Mouse (Mus musculus) heart, embryonic 10.5 days (tissue): ENCODE data around the gene Serpina1a. TPM values are rescaled to one million over a fixed set of nuclear protein-coding genes. Genes with fewer than 3 reads are reported as not detected.
"Not testable (repeated sequence)": the region's sequence is repeated elsewhere in the genome, so short reads cannot be mapped to it uniquely, and the experiment has no call there.

ENCODE experiments used
- DNase-seq: peaks from one replicate; pipeline ENCODE4 v3.0.0-alpha.2; 2017; ENCODE audit warnings: low spot score
- H3K27ac ChIP-seq: fragments of 300-500 bp; sonication (generic); 2 replicates; pipeline ENCODE4 v1.5.1; 2016; ENCODE audit warnings: mild to moderate bottlenecking
- H3K27me3 ChIP-seq: fragments of 300-500 bp; sonication (generic); 2 replicates; pipeline ENCODE4 v1.6.1; 2016; ENCODE audit warnings: mild to moderate bottlenecking; ENCODE audit not compliant: poor library complexity, insufficient read depth, severe bottlenecking
- H3K36me3 ChIP-seq: fragments of 300-500 bp; sonication (generic); 2 replicates; pipeline ENCODE4 v1.6.1; 2016; ENCODE audit warnings: mild to moderate bottlenecking, moderate library complexity
- H3K4me1 ChIP-seq: fragments of 300-500 bp; sonication (generic); 2 replicates; pipeline ENCODE4 v1.6.1; 2016; ENCODE audit warnings: mild to moderate bottlenecking
- H3K4me3 ChIP-seq: fragments of 300-500 bp; sonication (generic); 2 replicates; pipeline ENCODE4 v1.5.1; 2016; ENCODE audit warnings: mild to moderate bottlenecking, moderate library complexity
- H3K9me3 ChIP-seq: fragments of 300-500 bp; sonication (generic); 2 replicates; pipeline ENCODE4 v1.6.1; 2016; ENCODE audit warnings: mild to moderate bottlenecking, moderate library complexity
- WGBS: fragments of 180-500 bp; shearing (Covaris S2); methylation state at CpG from one replicate; pipeline ENCODE4 v1.1.7; 2016; 5-methylcytosine and 5-hydroxymethylcytosine counted together
- polyA plus RNA-seq: library from polyadenylated mRNA; unstranded; fragments of >200 nt; fragmentation: Nextera tagmentation; extraction: Ambion mirVana; gene quantifications from 2 replicates; pipeline ENCODE4 v1.2.1, GENCODE M21; 2016

Gene Serpina1a
- polyA plus RNA-seq, result 0.68 and 29.6 TPM in 2 replicates

GRCm38 (mm10) chr12:103863101-103863974, at the start of gene Serpina1a:
Serpina1a (minus strand) TSS chr12:103863562.
- WGBS, result 74% methylated on average over 9 of the region's 9 CpGs
- DNase-seq, result peak; percentile 7
- not testable (repeated sequence) for H3K27ac ChIP-seq, H3K9me3 ChIP-seq, H3K4me3 ChIP-seq, H3K27me3 ChIP-seq, H3K36me3 ChIP-seq, H3K4me1 ChIP-seq

- DNase-seq, H3K4me1 ChIP-seq, H3K27me3 ChIP-seq, H3K36me3 ChIP-seq, H3K4me3 ChIP-seq, H3K9me3 ChIP-seq, H3K27ac ChIP-seq: not testable (repeated sequence)
- 89% methylated on average over 13 of the region's 16 CpGs for WGBS
These were observed 45.8 kb upstream of the Serpina1a start for GRCm38 (mm10) chr12:103909181-103909580.

GRCm38 (mm10) chr12:103907746-103908145, 44.4 kb upstream of the Serpina1a start:
- H3K36me3 ChIP-seq, H3K27ac ChIP-seq, H3K9me3 ChIP-seq, DNase-seq, H3K4me1 ChIP-seq, H3K4me3 ChIP-seq, H3K27me3 ChIP-seq: not testable (repeated sequence)
- WGBS, result 22% methylated on average over 1 of the region's 1 CpGs

GRCm38 (mm10) chr12:103904837-103905340, 41.5 kb upstream of the Serpina1a start, which contains the start of gene Serpina1c:
Serpina1c (minus strand) TSS chr12:103904887.
- not testable (repeated sequence) for H3K36me3 ChIP-seq, H3K27me3 ChIP-seq, H3K4me3 ChIP-seq, DNase-seq, H3K27ac ChIP-seq, H3K9me3 ChIP-seq, H3K4me1 ChIP-seq
- WGBS, result 73% methylated on average over 4 of the region's 4 CpGs

- not testable (repeated sequence) for H3K4me3 ChIP-seq, H3K4me1 ChIP-seq, H3K9me3 ChIP-seq, DNase-seq, H3K36me3 ChIP-seq, H3K27ac ChIP-seq, H3K27me3 ChIP-seq
- WGBS, result 81% methylated on average over 3 of the region's 3 CpGs
These were observed 38.6 kb upstream of the Serpina1a start for GRCm38 (mm10) chr12:103901929-103902328.

GRCm38 (mm10) chr12:103866873-103867272, 3.5 kb upstream of the Serpina1a start:
- not testable (repeated sequence) for H3K9me3 ChIP-seq, H3K4me1 ChIP-seq, DNase-seq, H3K36me3 ChIP-seq, H3K27ac ChIP-seq, H3K27me3 ChIP-seq, H3K4me3 ChIP-seq
- 75% methylated on average over 1 of the region's 1 CpGs for WGBS

- H3K4me3 ChIP-seq, result no peak overlapping the region
These were observed 2.4 kb downstream of the Serpina1a start for GRCm38 (mm10) chr12:103860976-103861375.

GRCm38 (mm10) chr12:103860571-103860970, 2.8 kb downstream of the Serpina1a start:
- H3K27ac ChIP-seq, H3K4me3 ChIP-seq, DNase-seq, H3K4me1 ChIP-seq, H3K9me3 ChIP-seq, H3K27me3 ChIP-seq, H3K36me3 ChIP-seq: not testable (repeated sequence)
- WGBS, result 78% methylated on average over 3 of the region's 4 CpGs

More at GRCm38 (mm10) chr12:103860976-103861375, 2.4 kb downstream of the Serpina1a start:
- Histone ChIP-seq H3K27me3 (no peaks in the 10 kb centered on the region), H3K27ac (no peak overlapping the region), H3K9me3 (no peaks in the 10 kb centered on the region), H3K4me1 (no peaks in the 10 kb centered on the region), H3K36me3 (no peaks in the 10 kb centered on the region)
- WGBS, result 81% methylated on average over 3 of the region's 3 CpGs
- no peak for DNase-seq

GRCm38 (mm10) chr12:103859584-103859983, 3.8 kb downstream of the Serpina1a start:
- not testable (repeated sequence) for H3K27me3 ChIP-seq, H3K27ac ChIP-seq, H3K4me3 ChIP-seq, DNase-seq, H3K36me3 ChIP-seq, H3K9me3 ChIP-seq, H3K4me1 ChIP-seq
- 64% methylated on average over 3 of the region's 3 CpGs for WGBS

- not testable (repeated sequence) for H3K27ac ChIP-seq, H3K27me3 ChIP-seq, H3K9me3 ChIP-seq, H3K4me1 ChIP-seq, DNase-seq, H3K4me3 ChIP-seq, H3K36me3 ChIP-seq
- 77% methylated on average over 2 of the region's 2 CpGs for WGBS
These were observed 10.3 kb downstream of the Serpina1a start for GRCm38 (mm10) chr12:103853032-103853431.

GRCm38 (mm10) chr12:103830273-103830672, 33.1 kb downstream of the Serpina1a start, which contains the start of gene Serpina1b:
Serpina1b (minus strand) TSS chr12:103830373.
- peaks cover 15% of the 10 kb centered on the region; the same call in 1 of the 2 replicates for H3K9me3 ChIP-seq
- not testable (repeated sequence) for H3K4me3 ChIP-seq, H3K27me3 ChIP-seq, H3K36me3 ChIP-seq, H3K4me1 ChIP-seq, DNase-seq, H3K27ac ChIP-seq
- 73% methylated on average over 4 of the region's 4 CpGs for WGBS

- not testable (repeated sequence) for H3K4me1 ChIP-seq, DNase-seq, H3K36me3 ChIP-seq, H3K4me3 ChIP-seq, H3K27me3 ChIP-seq, H3K27ac ChIP-seq
- H3K9me3 ChIP-seq, result peaks cover 12% of the 10 kb centered on the region; the same call in 1 of the 2 replicates
- WGBS, result 77% methylated on average over 6 of the region's 6 CpGs
These were observed 35.5 kb downstream of the Serpina1a start for GRCm38 (mm10) chr12:103827661-103828372.

- WGBS, result 65% methylated on average over 5 of the region's 5 CpGs
- not testable (repeated sequence) for H3K27me3 ChIP-seq
These were observed 39.5 kb downstream of the Serpina1a start for GRCm38 (mm10) chr12:103823826-103824225.

More at GRCm38 (mm10) chr12:103823826-103824225, 39.5 kb downstream of the Serpina1a start:
- not testable (repeated sequence) for H3K36me3 ChIP-seq, H3K4me1 ChIP-seq, H3K27ac ChIP-seq, H3K4me3 ChIP-seq, DNase-seq, H3K9me3 ChIP-seq
